Mouse (Mus musculus) v-Abl transformed pro-B cells (cell line): ENCODE measurements around the gene Bola2.

Source experiments
- in situ Hi-C, 2 experiments: fragments of 400-800 bp; cut with MboI; formaldehyde crosslinking; loops; one replicate each; pipeline ENCODE4 v1.15.1; 2025; ENCODE audit not compliant: unreplicated experiment in 2 of 2

Bola2 gene

GRCm38 (mm10) chr7:126695210-126695611, at the start of gene Bola2:
Bola2 (plus strand) TSS chr7:126695401.
- in situ Hi-C loops, result loop anchor here in 1 of 2 experiments (10.0 kb wide), 1 partner anchor 220 kb away; the partner anchor contains the start of gene Sh2b1

- in situ Hi-C loops, result loop anchor here (10.0 kb wide), 2 partner anchors 459 to 469 kb away; no protein-coding TSS in a partner anchor
Observed at GRCm38 (mm10) chr7:126645708-126646107, 49.5 kb upstream of the Bola2 start.

- in situ Hi-C loops, result loop anchor here (10.0 kb wide), 2 partner anchors 456 to 466 kb away; no protein-coding TSS in a partner anchor
Observed at GRCm38 (mm10) chr7:126648486-126648885, 46.7 kb upstream of the Bola2 start.

- in situ Hi-C loops, result loop anchor here (10.0 kb wide), 2 partner anchors 455 to 465 kb away; no protein-coding TSS in a partner anchor
Observed at GRCm38 (mm10) chr7:126649231-126650051, 45.8 kb upstream of the Bola2 start, which contains the start of gene Sgf29. Sgf29 (plus strand) TSS chr7:126649309.

- in situ Hi-C loops, result no loop called here
Observed at GRCm38 (mm10) chr7:126650852-126651251, 44.3 kb upstream of the Bola2 start.

- in situ Hi-C loops, result no loop called here
Observed at GRCm38 (mm10) chr7:126653991-126654390, 41.2 kb upstream of the Bola2 start.

GRCm38 (mm10) chr7:126655695-126656094, 39.5 kb upstream of the Bola2 start:
- in situ Hi-C loops, result no loop called here

- in situ Hi-C loops, result no loop called here
Observed at GRCm38 (mm10) chr7:126657522-126657921, 37.7 kb upstream of the Bola2 start.

GRCm38 (mm10) chr7:126659771-126660170, 35.4 kb upstream of the Bola2 start:
- in situ Hi-C loops, result no loop called here

GRCm38 (mm10) chr7:126663646-126664045, 31.6 kb upstream of the Bola2 start:
- in situ Hi-C loops, result no loop called here

GRCm38 (mm10) chr7:126665269-126665668, 29.9 kb upstream of the Bola2 start:
- in situ Hi-C loops, result no loop called here

GRCm38 (mm10) chr7:126667495-126668090, 27.6 kb upstream of the Bola2 start:
- in situ Hi-C loops, result no loop called here

GRCm38 (mm10) chr7:126668452-126668851, 26.7 kb upstream of the Bola2 start:
- in situ Hi-C loops, result no loop called here

GRCm38 (mm10) chr7:126670152-126670551, 25.0 kb upstream of the Bola2 start:
- in situ Hi-C loops, result no loop called here

GRCm38 (mm10) chr7:126672111-126672510, 23.1 kb upstream of the Bola2 start:
- in situ Hi-C loops, result no loop called here

GRCm38 (mm10) chr7:126675104-126675503, 20.1 kb upstream of the Bola2 start:
- in situ Hi-C loops, result no loop called here

GRCm38 (mm10) chr7:126676207-126676606, 19.0 kb upstream of the Bola2 start, which contains the start of gene Sult1a1:
Sult1a1 (minus strand) TSS chr7:126676432.
- in situ Hi-C loops, result no loop called here

- in situ Hi-C loops, result no loop called here
Observed at GRCm38 (mm10) chr7:126676631-126677220, 18.5 kb upstream of the Bola2 start.

GRCm38 (mm10) chr7:126678545-126679341, 16.5 kb upstream of the Bola2 start:
- in situ Hi-C loops, result no loop called here

- in situ Hi-C loops, result no loop called here
Observed at GRCm38 (mm10) chr7:126679683-126680082, 15.5 kb upstream of the Bola2 start.
